Mouse (Mus musculus): ENCODE measurements around the gene 4930404H24Rik. TPM values are rescaled to one million over a fixed set of nuclear protein-coding genes. Genes with fewer than 3 reads are reported as not detected.

Gene 4930404H24Rik
- polyA plus RNA-seq, 1 experiment from 2014 or later, result not detected

DNA sequence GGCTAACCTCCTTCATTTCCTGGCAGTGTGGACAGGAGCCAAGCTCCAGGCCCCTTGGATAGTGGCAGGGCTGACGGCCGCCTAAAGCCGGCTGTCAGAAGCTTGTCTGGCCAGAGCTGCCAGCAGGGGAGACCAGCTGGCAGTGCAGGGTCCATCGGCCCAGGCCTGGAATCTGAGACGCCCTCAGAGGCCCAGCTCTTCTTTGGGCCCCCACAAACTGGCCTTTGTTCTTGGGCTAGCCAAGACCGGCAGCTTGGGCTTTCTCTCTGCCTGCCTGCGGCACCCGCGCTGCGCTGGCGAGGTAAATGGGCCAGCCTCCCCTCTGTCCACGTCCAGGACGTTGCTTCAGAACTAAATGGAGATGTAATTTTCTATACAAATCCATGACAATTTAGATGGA, 4.3 kb downstream of the 4930404H24Rik start:
- ATAC-seq (ENCODE audit: low FRiP score, low read depth), result 0 out of 2 replicates have a peak, but pooled peaks have one; percentile 5
- H3K4me3 ChIP-seq, result no peak overlapping the region
- peak overlapping the region; percentile 42; the same call in 1 of the 2 replicates for H3K27ac ChIP-seq
- no peaks in the 10 kb centered on the region for H3K36me3 ChIP-seq
- H3K9me3 ChIP-seq, result no peaks in the 10 kb centered on the region
- H3K4me1 ChIP-seq, result peaks cover 46% of the 10 kb centered on the region
- 10% methylated on average over 13 of the region's 13 CpGs for WGBS
- H3K9ac ChIP-seq, result peak overlapping the region; percentile 35; the same call in 1 of the 2 replicates
- peak overlapping the region; percentile 24; the same call in 1 of the 2 replicates for H3K4me2 ChIP-seq (replicated peaks)
- peaks cover 48% of the 10 kb centered on the region for H3K27me3 ChIP-seq (replicated peaks)

DNA sequence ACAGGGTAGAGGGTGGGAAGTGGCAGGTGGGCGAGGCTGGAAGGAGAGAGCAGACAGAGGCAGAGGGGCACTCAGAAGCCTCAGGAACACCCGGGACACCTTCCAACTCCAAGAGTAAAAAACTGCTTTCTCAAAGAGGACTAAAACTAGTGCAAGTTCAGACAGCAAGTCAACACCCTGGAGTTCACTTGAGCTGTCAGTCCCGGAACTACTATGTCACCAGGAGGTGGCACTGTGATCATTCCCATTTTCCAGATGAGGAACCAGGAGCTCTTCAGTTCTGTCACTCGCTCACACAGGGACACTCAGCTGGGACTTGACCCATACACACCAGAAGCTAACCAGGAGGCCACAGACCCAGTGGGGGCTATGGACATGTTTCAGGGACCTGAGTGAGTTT, 6.6 kb downstream of the 4930404H24Rik start:
- Histone ChIP-seq H3K9ac (no peak overlapping the region), H3K4me1 (peaks cover 28% of the 10 kb centered on the region), H3K27me3 (replicated peaks) (peaks cover 39% of the 10 kb centered on the region), H3K36me3 (no peaks in the 10 kb centered on the region), H3K27ac (no peak overlapping the region), H3K4me2 (replicated peaks) (no peak overlapping the region), H3K4me3 (no peak overlapping the region), H3K9me3 (no peaks in the 10 kb centered on the region)
- ATAC-seq (ENCODE audit: low FRiP score, low read depth), result no peak
- 62% methylated on average over 4 of the region's 4 CpGs for WGBS

DNA sequence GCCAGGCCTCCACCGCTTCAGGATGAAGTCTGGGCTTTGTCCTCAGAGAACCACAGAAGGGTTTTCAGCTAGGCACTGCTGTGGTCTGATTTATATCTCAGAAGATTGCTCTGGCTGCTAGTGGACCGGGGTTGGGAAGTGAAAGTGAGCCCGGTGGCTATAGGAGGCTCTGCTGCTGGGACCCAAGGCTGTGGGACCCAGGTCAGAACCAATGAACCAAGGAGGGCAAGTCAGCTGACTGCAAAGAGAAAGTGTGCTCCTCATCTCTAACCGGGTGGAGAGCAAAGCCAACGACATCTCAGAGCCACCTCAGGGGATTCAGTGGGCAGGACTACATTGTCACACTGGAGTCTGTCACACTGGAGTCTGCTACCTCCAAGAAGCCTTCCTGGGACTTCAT, 13.8 kb downstream of the 4930404H24Rik start:
- Histone ChIP-seq H3K4me3 (no peak overlapping the region), H3K4me2 (replicated peaks) (no peak overlapping the region), H3K36me3 (no peaks in the 10 kb centered on the region), H3K27ac (no peak overlapping the region), H3K9ac (no peak overlapping the region), H3K9me3 (no peaks in the 10 kb centered on the region), H3K4me1 (peaks cover 24% of the 10 kb centered on the region), H3K27me3 (replicated peaks) (no peaks in the 10 kb centered on the region)
- WGBS, result 81% methylated on average over 5 of the region's 5 CpGs
- ATAC-seq (ENCODE audit: low FRiP score, low read depth), result no peak

DNA sequence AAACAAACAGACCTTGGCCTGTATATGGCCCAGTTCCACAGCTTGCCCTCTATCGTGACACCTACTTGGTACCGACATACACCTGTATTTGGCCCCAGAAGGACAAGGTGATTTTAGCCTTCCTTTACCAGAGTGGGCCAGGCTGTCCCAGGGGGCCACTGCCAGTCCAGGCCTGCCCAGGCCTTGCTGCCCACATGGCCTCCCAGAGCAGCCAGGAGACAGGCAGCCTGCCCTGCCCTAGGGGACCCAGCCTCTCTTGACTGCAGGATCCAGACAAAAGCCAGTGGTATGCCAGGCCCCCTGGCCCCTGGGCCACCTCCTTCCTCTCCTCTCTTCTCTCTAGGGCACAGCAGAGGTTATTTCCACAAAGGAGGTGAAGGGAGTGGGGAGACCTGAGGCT, 15.4 kb downstream of the 4930404H24Rik start:
- Histone ChIP-seq H3K36me3 (no peaks in the 10 kb centered on the region), H3K4me1 (peaks cover 32% of the 10 kb centered on the region), H3K9ac (0 out of 2 replicates have a peak overlapping the region, but pooled peaks have one; percentile 29), H3K4me3 (no peak overlapping the region), H3K9me3 (no peaks in the 10 kb centered on the region), H3K4me2 (replicated peaks) (no peak overlapping the region), H3K27me3 (replicated peaks) (no peaks in the 10 kb centered on the region), H3K27ac (no peak overlapping the region)
- no peak for ATAC-seq (ENCODE audit: low FRiP score, low read depth)
- WGBS, result 96% methylated on average over 2 of the region's 2 CpGs

DNA sequence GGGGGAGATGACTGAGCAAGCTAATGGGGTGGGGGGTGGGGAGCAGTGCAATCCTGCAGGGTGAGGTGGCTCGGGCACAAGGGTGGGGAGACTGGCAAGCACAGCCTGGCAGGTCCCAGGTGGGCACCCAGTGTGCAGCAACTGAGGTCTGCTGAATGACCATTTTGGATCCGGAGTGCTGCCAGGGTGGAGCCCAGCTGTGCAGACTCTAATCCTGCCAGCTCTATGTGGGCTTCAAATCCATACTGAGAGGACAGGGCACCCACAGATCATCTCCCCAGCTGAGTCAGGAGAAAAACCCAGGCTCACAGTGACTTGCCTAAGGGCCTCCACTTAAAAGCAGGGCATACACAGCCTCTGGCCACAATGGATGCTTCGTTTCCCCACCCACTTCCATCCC, 15.8 kb downstream of the 4930404H24Rik start:
- H3K4me2 ChIP-seq (replicated peaks), result no peak overlapping the region
- H3K9ac ChIP-seq, result 0 out of 2 replicates have a peak overlapping the region, but pooled peaks have one; percentile 29
- H3K36me3 ChIP-seq, result no peaks in the 10 kb centered on the region
- 0 out of 2 replicates have a peak, but pooled peaks have one; percentile 2 for ATAC-seq (ENCODE audit: low FRiP score, low read depth)
- H3K9me3 ChIP-seq, result no peaks in the 10 kb centered on the region
- H3K4me3 ChIP-seq, result no peak overlapping the region
- H3K27ac ChIP-seq, result no peak overlapping the region; the same call in 1 of the 2 replicates
- no peaks in the 10 kb centered on the region for H3K27me3 ChIP-seq (replicated peaks)
- peaks cover 32% of the 10 kb centered on the region for H3K4me1 ChIP-seq
- 65% methylated on average over 3 of the region's 3 CpGs for WGBS

DNA sequence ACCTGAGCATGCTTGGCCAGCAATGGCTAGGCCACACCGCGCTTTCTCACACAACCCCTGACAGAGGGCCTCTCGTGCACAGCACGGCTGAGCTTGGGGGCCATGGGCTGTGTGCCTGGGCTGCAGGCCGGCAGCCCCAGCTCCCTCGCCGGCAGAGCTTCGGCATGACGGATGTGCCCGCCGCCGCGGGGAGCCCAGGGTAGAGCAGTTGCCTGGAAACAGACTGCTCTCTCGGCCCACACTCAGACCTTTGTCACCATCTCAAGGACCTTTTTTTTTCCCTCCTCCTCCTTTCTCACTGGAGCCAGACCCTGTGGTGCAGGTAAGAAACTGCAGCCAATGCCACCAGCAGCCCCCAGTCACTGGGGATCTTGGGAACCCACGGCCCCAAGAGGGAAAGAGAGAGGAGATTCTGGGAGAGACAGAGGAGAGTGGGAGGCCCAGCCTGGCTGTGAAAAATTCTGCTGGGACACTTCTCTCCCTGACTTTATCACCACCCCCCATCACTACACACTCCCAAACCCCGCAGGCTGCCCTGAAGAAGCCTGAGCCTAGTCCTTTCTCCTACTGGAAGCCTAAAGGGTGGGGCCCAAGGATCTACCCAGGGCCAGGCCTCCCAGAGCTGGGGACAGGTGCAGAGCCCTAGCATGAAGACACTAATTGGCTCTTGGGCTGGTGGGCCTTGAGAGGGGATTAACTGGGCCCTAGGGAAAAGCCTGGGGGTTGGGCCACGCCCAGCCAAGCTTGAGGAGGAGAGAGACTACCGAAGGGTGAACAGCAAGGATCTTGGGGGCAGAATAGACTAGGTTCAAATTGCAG, 16.8 kb downstream of the 4930404H24Rik start:
- H3K4me1 ChIP-seq, result peaks cover 32% of the 10 kb centered on the region
- H3K9ac ChIP-seq, result peak overlapping the region; percentile 27; the same call in 1 of the 2 replicates
- H3K27me3 ChIP-seq (replicated peaks), result no peaks in the 10 kb centered on the region
- peak overlapping the region; percentile 23 for H3K4me2 ChIP-seq (replicated peaks)
- 5% methylated on average over 18 of the region's 18 CpGs for WGBS
- no peaks in the 10 kb centered on the region for H3K9me3 ChIP-seq
- no peaks in the 10 kb centered on the region for H3K36me3 ChIP-seq
- peak; percentile 77 for ATAC-seq (ENCODE audit: low FRiP score, low read depth)
- H3K4me3 ChIP-seq, result no peak overlapping the region
- H3K27ac ChIP-seq, result peak overlapping the region; percentile 21; the same call in 1 of the 2 replicates

DNA sequence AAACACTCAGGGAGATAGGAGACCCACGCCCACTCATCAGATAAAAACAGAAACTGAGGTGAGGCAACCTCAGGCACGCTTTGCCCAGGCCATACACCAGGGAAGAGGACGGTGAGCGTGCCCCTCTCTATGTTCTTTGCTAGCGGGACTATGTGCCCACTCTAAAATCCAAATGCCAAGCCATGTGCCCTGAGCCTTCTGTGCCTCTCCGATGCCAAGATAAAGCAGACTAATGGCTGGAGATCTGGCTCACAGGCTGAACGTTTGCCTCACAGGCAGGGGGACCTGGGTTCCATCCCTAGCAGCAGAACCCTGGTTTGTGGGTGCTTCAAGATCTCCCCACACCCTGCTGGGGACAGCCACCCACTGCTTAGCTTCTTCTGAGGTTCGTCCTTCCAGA, 17.5 kb downstream of the 4930404H24Rik start:
- Histone ChIP-seq H3K27ac (0 out of 2 replicates have a peak overlapping the region, but pooled peaks have one; percentile 21), H3K36me3 (no peaks in the 10 kb centered on the region), H3K4me1 (peaks cover 32% of the 10 kb centered on the region), H3K9me3 (no peaks in the 10 kb centered on the region), H3K27me3 (replicated peaks) (no peaks in the 10 kb centered on the region), H3K4me2 (replicated peaks) (no peak overlapping the region), H3K4me3 (no peak overlapping the region), H3K9ac (no peak overlapping the region)
- ATAC-seq (ENCODE audit: low FRiP score, low read depth), result no peak
- 89% methylated on average over 8 of the region's 8 CpGs for WGBS

DNA sequence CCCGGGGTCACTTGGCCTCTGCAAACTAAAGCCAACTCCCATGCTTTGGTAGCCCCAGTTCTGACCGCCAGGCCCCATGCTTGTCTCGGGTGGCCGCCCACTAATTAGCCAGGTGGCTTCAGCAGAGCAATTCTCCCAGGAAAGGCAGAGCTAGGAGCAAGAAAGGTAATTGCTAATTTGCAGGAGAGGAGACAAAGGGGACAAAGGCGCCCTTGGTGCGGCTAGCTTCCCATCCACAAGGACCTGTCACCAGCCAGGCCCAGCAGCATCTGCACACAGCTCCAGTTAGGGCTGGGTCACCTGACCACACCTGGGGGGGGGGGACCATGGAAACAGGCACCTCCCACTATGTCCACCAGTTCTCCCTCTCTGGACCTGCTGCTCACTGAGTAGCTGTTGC, 19.0 kb downstream of the 4930404H24Rik start:
- Histone ChIP-seq H3K27me3 (replicated peaks) (no peaks in the 10 kb centered on the region), H3K4me3 (no peak overlapping the region), H3K9me3 (no peaks in the 10 kb centered on the region), H3K4me2 (replicated peaks) (no peak overlapping the region; the same call in 1 of the 2 replicates), H3K4me1 (peaks cover 37% of the 10 kb centered on the region), H3K27ac (no peak overlapping the region), H3K9ac (0 out of 2 replicates have a peak overlapping the region, but pooled peaks have one; percentile 10), H3K36me3 (no peaks in the 10 kb centered on the region)
- 28% methylated on average over 6 of the region's 6 CpGs for WGBS
- ATAC-seq (ENCODE audit: low FRiP score, low read depth), result no peak

DNA sequence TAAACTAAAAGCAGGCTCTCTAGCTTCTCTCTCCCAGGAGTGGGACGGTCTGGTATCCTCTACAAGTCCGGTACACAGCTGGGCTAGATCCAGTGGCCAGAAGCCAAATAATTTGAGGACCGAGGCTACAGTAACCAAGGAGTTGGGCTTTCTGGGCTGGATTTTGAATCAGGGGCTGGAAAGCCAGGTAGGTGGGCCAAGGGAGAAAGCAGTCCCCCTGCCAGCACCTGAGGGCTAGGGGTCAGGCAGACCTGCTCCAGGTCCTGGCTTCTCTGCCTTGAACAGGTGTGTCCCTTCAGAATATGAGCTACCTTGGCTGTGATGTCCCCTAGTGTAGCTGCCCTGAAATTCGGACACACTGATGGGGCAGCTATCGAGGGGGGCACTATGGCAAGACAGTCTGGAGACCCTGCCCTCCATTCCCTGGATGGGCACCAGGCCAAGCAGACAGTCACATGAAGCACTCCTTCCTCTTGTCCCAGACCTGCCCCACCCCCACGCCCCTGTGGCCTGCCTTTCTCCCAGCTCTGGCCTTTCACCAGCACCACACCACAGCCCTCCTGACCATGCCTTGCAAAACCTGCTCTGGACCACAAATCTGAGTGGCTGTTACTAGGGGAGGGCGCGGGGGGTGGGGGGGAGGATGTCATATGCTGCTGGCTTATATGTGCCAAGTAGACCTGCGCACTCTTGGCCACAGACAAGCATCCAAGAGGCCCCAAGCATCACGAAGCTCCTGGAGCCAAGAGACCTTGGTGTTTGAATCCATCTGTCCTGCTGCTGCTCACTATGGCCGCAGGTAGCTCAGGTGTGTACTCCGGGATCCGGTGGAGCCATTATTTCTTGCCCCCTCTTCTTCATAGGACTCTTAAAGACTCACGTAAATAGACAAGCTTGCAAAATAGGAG, 20.1 kb downstream of the 4930404H24Rik start:
- no peak overlapping the region for H3K9ac ChIP-seq
- 84% methylated on average over 14 of the region's 14 CpGs for WGBS
- no peaks in the 10 kb centered on the region for H3K9me3 ChIP-seq
- no peak for ATAC-seq (ENCODE audit: low FRiP score, low read depth)
- H3K27ac ChIP-seq, result no peak overlapping the region
- H3K4me3 ChIP-seq, result no peak overlapping the region
- H3K27me3 ChIP-seq (replicated peaks), result no peaks in the 10 kb centered on the region; the same call in 1 of the 2 replicates
- H3K36me3 ChIP-seq, result no peaks in the 10 kb centered on the region
- no peak overlapping the region; the same call in 1 of the 2 replicates for H3K4me2 ChIP-seq (replicated peaks)
- H3K4me1 ChIP-seq, result peaks cover 43% of the 10 kb centered on the region

DNA sequence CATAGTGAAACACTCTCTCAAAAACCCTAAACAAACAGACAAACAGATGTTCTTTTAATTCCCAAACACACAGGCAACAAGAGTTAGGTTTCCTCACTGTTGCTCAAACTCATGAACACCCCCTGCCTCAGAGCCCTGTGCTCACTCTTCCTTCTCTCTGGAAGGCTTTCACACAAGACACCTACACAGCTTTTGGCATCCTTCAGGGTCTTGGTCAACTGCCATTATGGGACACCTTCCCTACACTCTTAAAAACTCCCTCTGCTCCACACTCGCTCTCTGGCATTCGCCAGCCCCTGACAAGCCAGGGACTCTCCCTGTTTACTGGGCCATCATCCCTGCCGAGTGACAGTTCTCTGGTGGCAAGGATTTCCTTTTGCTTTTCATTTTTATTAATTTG, 21.4 kb downstream of the 4930404H24Rik start:
- H3K9me3 ChIP-seq, result no peaks in the 10 kb centered on the region
- WGBS, result 89% methylated on average over 3 of the region's 3 CpGs
- H3K4me1 ChIP-seq, result peaks cover 32% of the 10 kb centered on the region

DNA sequence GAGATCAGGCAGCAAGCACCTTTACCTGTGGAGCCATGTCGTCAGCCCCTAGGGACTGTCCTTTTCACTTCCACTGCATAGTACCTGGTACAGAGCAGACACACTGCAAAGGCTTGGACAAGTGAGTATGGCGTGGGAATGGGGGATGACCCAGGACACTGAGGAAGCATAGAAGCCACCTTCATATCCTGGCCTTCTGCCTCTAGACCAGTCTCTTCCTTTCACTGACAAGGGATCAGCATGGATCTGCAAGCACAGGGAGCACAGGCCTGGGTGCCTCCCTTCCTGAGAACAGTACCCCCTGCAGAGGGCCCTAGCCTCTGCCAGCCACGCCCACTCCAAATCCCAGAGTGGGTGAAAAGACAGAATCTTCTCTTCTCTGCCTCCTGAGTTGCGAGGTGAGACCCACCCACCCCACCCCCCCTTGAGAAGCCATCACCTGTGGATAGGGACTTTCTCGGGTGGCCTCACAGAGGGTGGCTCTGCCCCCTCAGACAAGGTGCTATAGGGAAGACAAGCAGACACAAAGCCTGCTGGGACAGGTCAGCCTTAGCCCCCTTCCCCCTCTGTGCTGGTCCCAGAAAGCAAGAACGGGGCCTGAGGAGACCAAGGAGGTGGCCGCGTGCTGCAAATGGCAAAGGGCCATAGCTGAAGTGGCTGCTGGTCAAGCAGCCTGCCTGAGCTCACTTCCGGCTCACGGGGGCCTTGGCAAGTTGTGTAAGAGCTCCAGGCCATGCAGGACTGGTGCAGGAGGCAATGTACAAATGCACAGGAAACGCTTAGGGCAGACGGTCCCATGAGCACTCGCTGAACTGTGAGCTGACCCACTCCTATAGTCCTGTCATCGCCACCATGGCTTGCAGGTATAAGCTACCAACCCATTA, 22.1 kb downstream of the 4930404H24Rik start:
- no peaks in the 10 kb centered on the region for H3K36me3 ChIP-seq
- H3K27me3 ChIP-seq (replicated peaks), result no peaks in the 10 kb centered on the region; the same call in 1 of the 2 replicates
- no peak overlapping the region for H3K9ac ChIP-seq
- WGBS, result 86% methylated on average over 14 of the region's 14 CpGs
- H3K9me3 ChIP-seq, result no peaks in the 10 kb centered on the region
- no peak for ATAC-seq (ENCODE audit: low FRiP score, low read depth)
- no peak overlapping the region for H3K4me3 ChIP-seq
- H3K27ac ChIP-seq, result no peak overlapping the region
- peaks cover 25% of the 10 kb centered on the region for H3K4me1 ChIP-seq
- H3K4me2 ChIP-seq (replicated peaks), result no peak overlapping the region

More for the DNA sequence above, 21.4 kb downstream of the 4930404H24Rik start:
- Histone ChIP-seq H3K27me3 (replicated peaks) (no peaks in the 10 kb centered on the region; the same call in 1 of the 2 replicates), H3K4me3 (no peak overlapping the region), H3K36me3 (no peaks in the 10 kb centered on the region), H3K4me2 (replicated peaks) (no peak overlapping the region), H3K9ac (no peak overlapping the region), H3K27ac (no peak overlapping the region)
- ATAC-seq (ENCODE audit: low FRiP score, low read depth), result no peak
